Mouse (Mus musculus) layer of hippocampus, adult 2 months (tissue): ENCODE measurements at regions not wholly inside any gene's neighbourhood (a gene's known extent, or its start where the extent isn't known, plus 50 kb on each side); places are given as distances from the start of the nearest gene placed in this dataset.

Experiments used
- DNase-seq, 2 experiments: peaks; one replicate each; pipeline ENCODE4 v3.0.0; 2022; ENCODE audit warnings: low spot score in 2 of 2
- H3K27ac ChIP-seq: fragments of 200-600 bp; 2 replicates; pipeline ENCODE4 v1.8.1; 2022
- H3K4me3 ChIP-seq: fragments of 200-600 bp; 2 replicates; pipeline ENCODE4 v1.8.1; 2022; ENCODE audit warnings: mild to moderate bottlenecking
- CTCF ChIP-seq: fragments of 200-600 bp; conservative IDR thresholded peaks from 2 replicates; pipeline ENCODE4 v1.8.1; 2022; ENCODE audit warnings: antibody characterized with exemption, mild to moderate bottlenecking, moderate library complexity

- TF ChIP-seq CTCF = no peak
- no peak for DNase-seq
- Histone ChIP-seq H3K4me3 (no peak overlapping the region), H3K27ac (peak overlapping the region; percentile 75)
These were observed 532.1 kb downstream of the Cylc2 start for GRCm38 (mm10) chr4:51748404-51749064.

- Histone ChIP-seq H3K4me3 (no peak overlapping the region), H3K27ac (peak overlapping the region; percentile 75; the same call in 1 of the 2 replicates)
- no peak for DNase-seq
- TF ChIP-seq CTCF = no peak
These were observed 532.7 kb downstream of the Cylc2 start for GRCm38 (mm10) chr4:51749153-51749552.
